Mouse (Mus musculus): Measurements from ENCODE around the gene Nfkbid.

GRCm38 (mm10) chr7:30434238-30434637 is 12.7 kb downstream of the Nfkbid start:
- TF ChIP-seq CTCF (IDR thresholded peaks at IDR 0.05): no peak
- TF ChIP-seq EP300 (IDR thresholded peaks at IDR 0.05): no peak
